Mouse (Mus musculus) megakaryocyte, embryonic 14.5 days (primary cell): ENCODE data around the gene Tob1. TPM values are rescaled to one million over a fixed set of nuclear protein-coding genes. Genes with fewer than 3 reads are reported as not detected.

ENCODE experiments used
- H3K27me3 ChIP-seq: replicated peaks from 2 replicates; pipeline ENCODE3; 2012; ENCODE audit warnings: inconsistent platforms
- H3K36me3 ChIP-seq: replicated peaks from 2 replicates; pipeline ENCODE3; 2012; ENCODE audit warnings: low read length, inconsistent platforms, mixed read lengths
- H3K4me1 ChIP-seq: 2 replicates; pipeline ENCODE4 v1.6.1; 2012; ENCODE audit warnings: inconsistent platforms
- H3K4me3 ChIP-seq: replicated peaks from 2 replicates; pipeline ENCODE3; 2012; ENCODE audit warnings: moderate library complexity, mild to moderate bottlenecking, inconsistent platforms
- H3K9me3 ChIP-seq: 2 replicates; pipeline ENCODE4 v1.6.1; 2012; ENCODE audit warnings: inconsistent platforms
- FLI1 ChIP-seq: IDR thresholded peaks from 2 replicates; pipeline ENCODE4 v1.6.1; 2012; ENCODE audit warnings: low read length, inconsistent platforms, mixed read lengths
- GATA1 ChIP-seq: IDR thresholded peaks from 3 replicates; pipeline ENCODE4 v1.6.1; 2012; ENCODE audit warnings: mixed read lengths, low read length, inconsistent platforms, borderline replicate concordance
- polyA plus RNA-seq: library from polyadenylated mRNA; stranded (reverse); fragments of >175 nt; gene quantifications from 2 replicates; pipeline ENCODE4 v1.2.3, GENCODE M21; 2012; ENCODE audit warnings: low replicate concordance; ENCODE audit not compliant: insufficient read depth

Gene Tob1
- polyA plus RNA-seq, 1 experiment = 4.3 TPM

- Histone ChIP-seq H3K36me3 (no peaks in the 10 kb centered on the region), H3K4me3 (no peak overlapping the region), H3K4me1 (peaks cover 9% of the 10 kb centered on the region), H3K9me3 (no peaks in the 10 kb centered on the region), H3K27me3 (peaks cover 62% of the 10 kb centered on the region)
- TF ChIP-seq GATA1 (no peak), FLI1 (no peak)
These were observed 14.7 kb downstream of the Tob1 start for GRCm38 (mm10) chr11:94225985-94226384.

DNA sequence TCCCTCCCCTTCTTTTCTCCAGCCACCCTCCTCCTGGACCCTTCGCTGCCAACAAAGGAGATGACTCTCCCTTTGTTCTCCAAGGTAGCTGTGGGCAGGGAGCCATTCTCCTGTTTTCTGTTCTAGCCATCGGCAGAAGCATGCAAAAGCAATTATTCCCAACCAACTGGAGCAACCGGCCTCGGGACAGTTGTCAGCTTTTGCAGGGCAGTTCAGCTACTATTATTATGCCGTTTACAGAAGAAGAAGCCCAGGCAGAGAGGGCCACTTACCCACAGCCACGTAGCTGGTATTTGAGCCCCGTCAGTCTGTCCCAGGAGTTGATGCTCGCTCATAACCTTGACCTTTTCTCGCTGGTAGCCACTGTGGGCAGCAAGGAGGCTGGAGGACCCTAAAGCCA, 17.2 kb downstream of the Tob1 start:
- peaks cover 11% of the 10 kb centered on the region for H3K4me1 ChIP-seq
- H3K27me3 ChIP-seq = peaks cover 66% of the 10 kb centered on the region
- H3K36me3 ChIP-seq = no peaks in the 10 kb centered on the region
- no peak for TF ChIP-seq FLI1
- no peak for TF ChIP-seq GATA1
- no peak overlapping the region for H3K4me3 ChIP-seq
- H3K9me3 ChIP-seq = no peaks in the 10 kb centered on the region

DNA sequence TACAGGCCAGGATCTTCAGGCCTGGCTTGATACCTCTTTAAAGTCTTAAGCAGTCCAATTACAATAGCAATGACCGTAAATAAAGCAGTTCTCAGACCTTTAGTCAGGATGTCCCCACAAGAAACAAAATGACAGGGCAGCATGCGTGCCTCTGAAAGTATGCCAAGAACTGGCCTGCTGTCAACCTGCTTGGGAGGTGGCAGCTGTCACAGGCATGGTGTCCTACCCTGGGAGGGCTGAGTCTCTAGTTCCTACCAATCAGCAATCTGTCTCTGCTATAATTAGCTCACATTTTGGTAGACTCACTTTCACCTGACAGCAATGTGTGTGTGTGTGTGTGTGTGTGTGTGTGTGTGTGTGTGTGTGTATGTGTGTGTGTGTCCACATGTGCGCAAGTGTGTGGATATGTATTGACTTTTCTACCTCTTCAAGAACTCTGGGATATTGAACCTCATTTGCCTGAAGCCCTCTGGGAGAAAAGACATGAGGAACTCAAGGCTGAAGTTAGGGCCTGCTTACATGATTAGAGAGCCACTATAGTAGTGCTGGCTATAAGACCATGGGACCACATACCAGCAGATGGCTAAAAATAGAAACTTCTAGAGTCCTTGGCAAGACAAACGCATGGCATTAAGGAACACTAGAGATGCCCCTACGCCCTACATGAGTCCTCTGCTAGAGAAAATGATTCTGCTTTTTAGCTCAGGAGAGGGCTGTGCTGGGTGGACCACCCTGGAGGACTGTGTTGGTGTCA, 18.1 kb downstream of the Tob1 start:
- H3K27me3 ChIP-seq = peaks cover 70% of the 10 kb centered on the region

GRCm38 (mm10) chr11:94230244-94230643, 19.0 kb downstream of the Tob1 start:
- Histone ChIP-seq H3K27me3 (peaks cover 74% of the 10 kb centered on the region), H3K4me1 (peaks cover 11% of the 10 kb centered on the region), H3K36me3 (no peaks in the 10 kb centered on the region), H3K9me3 (no peaks in the 10 kb centered on the region), H3K4me3 (no peak overlapping the region)
- TF ChIP-seq FLI1 (no peak), GATA1 (no peak)

More for the DNA sequence above, 18.1 kb downstream of the Tob1 start:
- Histone ChIP-seq H3K9me3 (no peaks in the 10 kb centered on the region), H3K4me1 (peaks cover 11% of the 10 kb centered on the region), H3K36me3 (no peaks in the 10 kb centered on the region), H3K4me3 (no peak overlapping the region)
- TF ChIP-seq FLI1 = no peak
- no peak for TF ChIP-seq GATA1

DNA sequence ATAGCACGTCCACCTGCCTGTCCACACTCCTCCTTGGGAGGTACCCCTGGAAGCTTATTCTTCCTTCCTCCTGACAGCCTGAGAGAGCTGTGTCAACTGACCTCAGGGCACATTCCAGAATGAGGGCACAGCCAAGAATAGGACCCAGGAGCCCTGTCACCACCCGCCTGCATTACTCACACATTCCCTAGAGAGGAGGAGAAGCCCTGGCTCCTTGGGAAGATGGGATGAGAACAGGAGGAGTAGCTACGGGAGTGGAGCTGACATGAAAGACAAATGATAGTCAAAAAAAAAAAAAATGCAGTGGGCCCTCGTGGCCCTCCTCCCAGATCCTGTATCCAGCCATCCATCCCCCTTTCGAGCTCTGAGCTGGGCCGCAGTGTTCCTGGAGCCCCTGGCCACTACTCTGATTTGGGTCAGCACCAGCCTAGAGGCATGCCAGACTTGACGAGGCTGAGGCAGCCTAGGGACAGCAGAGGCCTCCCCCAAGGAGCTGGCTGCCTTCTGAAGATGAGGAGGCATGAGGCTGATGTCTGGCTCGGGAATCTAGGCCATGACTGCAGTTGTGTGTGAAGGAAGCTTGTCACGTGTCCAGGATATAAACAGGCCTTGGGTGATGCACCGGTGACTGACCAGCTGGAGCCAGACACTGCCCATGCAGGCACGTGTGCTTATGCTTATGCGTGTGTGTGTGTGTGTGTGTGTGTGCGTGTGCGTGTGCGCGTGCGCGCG, 20.7 kb downstream of the Tob1 start:
- peaks cover 77% of the 10 kb centered on the region for H3K27me3 ChIP-seq
- H3K9me3 ChIP-seq = no peaks in the 10 kb centered on the region
- peaks cover 11% of the 10 kb centered on the region for H3K4me1 ChIP-seq
- TF ChIP-seq FLI1 = no peak
- TF ChIP-seq GATA1 = no peak
- no peaks in the 10 kb centered on the region for H3K36me3 ChIP-seq
- no peak overlapping the region for H3K4me3 ChIP-seq

DNA sequence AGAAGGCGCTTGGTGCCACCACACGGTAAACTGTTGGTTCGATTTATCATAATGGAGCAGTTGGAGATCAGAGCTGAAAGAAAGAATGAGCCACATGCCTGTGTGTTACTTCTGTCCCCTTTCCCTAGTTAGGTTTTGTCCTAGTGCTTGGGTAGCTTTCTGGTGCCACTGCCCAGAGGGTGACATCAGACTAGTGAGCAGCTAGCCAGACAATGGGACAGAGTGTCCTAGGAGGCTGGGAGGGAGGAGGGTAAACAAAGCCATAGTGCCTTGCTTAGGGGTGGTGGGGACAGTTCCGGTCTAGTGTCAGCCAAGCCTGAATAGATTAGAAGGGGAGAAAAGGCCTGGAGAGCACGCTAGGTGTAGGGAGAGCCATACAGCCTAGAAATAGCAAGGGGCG, 22.2 kb downstream of the Tob1 start:
- no peak for TF ChIP-seq GATA1
- no peak for TF ChIP-seq FLI1
- H3K4me3 ChIP-seq = no peak overlapping the region
- H3K4me1 ChIP-seq = peaks cover 11% of the 10 kb centered on the region
- no peaks in the 10 kb centered on the region for H3K9me3 ChIP-seq
- H3K36me3 ChIP-seq = no peaks in the 10 kb centered on the region
- H3K27me3 ChIP-seq = peaks cover 77% of the 10 kb centered on the region

- Histone ChIP-seq H3K36me3 (no peaks in the 10 kb centered on the region), H3K27me3 (peaks cover 79% of the 10 kb centered on the region), H3K9me3 (no peaks in the 10 kb centered on the region), H3K4me3 (no peak overlapping the region), H3K4me1 (peaks cover 11% of the 10 kb centered on the region)
- no peak for TF ChIP-seq GATA1
- no peak for TF ChIP-seq FLI1
These were observed 23.1 kb downstream of the Tob1 start for GRCm38 (mm10) chr11:94234380-94234779.

GRCm38 (mm10) chr11:94234857-94235256, 23.6 kb downstream of the Tob1 start:
- H3K27me3 ChIP-seq = peaks cover 81% of the 10 kb centered on the region
- H3K9me3 ChIP-seq = no peaks in the 10 kb centered on the region
- no peak overlapping the region for H3K4me3 ChIP-seq
- TF ChIP-seq FLI1 (no peak), GATA1 (no peak)
- peaks cover 11% of the 10 kb centered on the region for H3K4me1 ChIP-seq
- H3K36me3 ChIP-seq = no peaks in the 10 kb centered on the region

- Histone ChIP-seq H3K27me3 (peaks cover 79% of the 10 kb centered on the region), H3K4me1 (peaks cover 14% of the 10 kb centered on the region), H3K9me3 (no peaks in the 10 kb centered on the region), H3K36me3 (no peaks in the 10 kb centered on the region), H3K4me3 (peak overlapping the region; percentile 14)
- no peak for TF ChIP-seq FLI1
These were observed 24.8 kb downstream of the Tob1 start for GRCm38 (mm10) chr11:94236074-94236473.

GRCm38 (mm10) chr11:94238786-94239185, 27.5 kb downstream of the Tob1 start:
- peaks cover 11% of the 10 kb centered on the region for H3K4me1 ChIP-seq
- H3K27me3 ChIP-seq = peaks cover 81% of the 10 kb centered on the region
- H3K36me3 ChIP-seq = no peaks in the 10 kb centered on the region
- peak overlapping the region; percentile 12 for H3K4me3 ChIP-seq
- no peak for TF ChIP-seq GATA1
- no peak for TF ChIP-seq FLI1
- H3K9me3 ChIP-seq = no peaks in the 10 kb centered on the region
